Mouse (Mus musculus) embryonic facial prominence, embryonic 11.5 days (tissue): ENCODE measurements around the gene Akap9. TPM values are rescaled to one million over a fixed set of nuclear protein-coding genes. Genes with fewer than 3 reads are reported as not detected.
"Not testable (repeated sequence)": the region's sequence is repeated elsewhere in the genome, so short reads cannot be mapped to it uniquely, and the experiment has no call there.

ENCODE experiments used
- ATAC-seq: fragments of 200-750 bp; cut with Nextera tagmentation; replicated peaks from 2 replicates; pipeline ENCODE4 v1.8.0; 2017; ENCODE audit warnings: low read depth; ENCODE audit not compliant: insufficient number of reproducible peaks, low FRiP score, low TSS enrichment
- DNase-seq: peaks from one replicate; pipeline ENCODE4 v3.0.0-alpha.2; 2015; ENCODE audit warnings: low spot score
- H3K27ac ChIP-seq: fragments of 300-500 bp; sonication (generic); replicated peaks from 2 replicates; pipeline ENCODE4 v1.5.1; 2014; ENCODE audit warnings: mild to moderate bottlenecking, low read depth, low read length, control low read depth
- H3K27me3 ChIP-seq: fragments of 300-500 bp; sonication (generic); 2 replicates; pipeline ENCODE4 v1.6.1; 2014; ENCODE audit warnings: mild to moderate bottlenecking, low read length, moderate library complexity, mixed read lengths; ENCODE audit not compliant: control insufficient read depth, insufficient read depth
- H3K36me3 ChIP-seq: fragments of 300-500 bp; sonication (generic); replicated peaks from 2 replicates; pipeline ENCODE4 v1.6.1; 2014; ENCODE audit warnings: low read depth, mild to moderate bottlenecking, low read length, moderate library complexity, mixed read lengths; ENCODE audit not compliant: control insufficient read depth, insufficient read depth
- H3K4me1 ChIP-seq: fragments of 300-500 bp; sonication (generic); 2 replicates; pipeline ENCODE4 v1.6.1; 2014; ENCODE audit warnings: low read length, mixed read lengths; ENCODE audit not compliant: control insufficient read depth, insufficient read depth
- H3K4me2 ChIP-seq: fragments of 300-500 bp; sonication (generic); 2 replicates; pipeline ENCODE4 v1.6.1; 2014; ENCODE audit warnings: low read depth, mild to moderate bottlenecking, control low read depth, low read length, moderate library complexity
- H3K4me3 ChIP-seq: fragments of 300-500 bp; sonication (generic); 2 replicates; pipeline ENCODE4 v1.5.1; 2014; ENCODE audit warnings: low read depth, low read length, control low read depth
- H3K9ac ChIP-seq: fragments of 300-500 bp; sonication (generic); replicated peaks from 2 replicates; pipeline ENCODE4 v1.6.1; 2014; ENCODE audit warnings: mild to moderate bottlenecking, control low read depth, low read length
- H3K9me3 ChIP-seq: fragments of 300-500 bp; sonication (generic); replicated peaks from 2 replicates; pipeline ENCODE4 v1.6.1; 2016; ENCODE audit warnings: mild to moderate bottlenecking, low read length, inconsistent platforms, mixed read lengths; ENCODE audit not compliant: control insufficient read depth
- WGBS: fragments of 180-500 bp; shearing (Covaris S2); extraction: QIAGEN DNeasy Blood & Tissue Kit; methylation state at CpG from one replicate; pipeline ENCODE4 v1.1.7; 2014; 5-methylcytosine and 5-hydroxymethylcytosine counted together
- polyA plus RNA-seq: library from polyadenylated mRNA; unstranded; fragments of >200 nt; fragmentation: Nextera tagmentation; extraction: Ambion mirVana; gene quantifications from 2 replicates; pipeline ENCODE4 v1.2.1, GENCODE M21; 2014

Gene Akap9
- polyA plus RNA-seq, 1 experiment from 2014 or later, result 97.9 TPM

DNA sequence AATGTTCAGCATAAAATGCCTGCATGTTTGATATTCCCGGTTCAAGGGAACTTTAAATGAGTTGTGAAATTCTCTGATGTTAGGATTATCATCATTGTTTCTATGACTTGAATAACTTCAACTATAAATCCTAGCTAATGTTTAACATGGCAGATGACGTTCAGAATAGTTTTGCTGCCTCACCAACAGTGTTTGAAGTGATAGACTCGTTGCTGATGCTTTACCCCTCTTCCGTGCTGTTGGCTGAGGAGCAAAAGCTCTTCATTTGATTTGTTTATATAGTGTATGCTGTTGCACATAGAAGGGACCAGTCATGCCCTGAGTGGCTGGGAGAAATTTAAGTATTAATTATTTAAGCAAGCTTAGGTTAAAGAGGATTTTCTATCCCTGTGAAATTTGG is 96.9 kb downstream of the Akap9 start:
- 66% methylated on average over 4 of the region's 4 CpGs for WGBS
- no peak overlapping the region for H3K4me2 ChIP-seq

DNA sequence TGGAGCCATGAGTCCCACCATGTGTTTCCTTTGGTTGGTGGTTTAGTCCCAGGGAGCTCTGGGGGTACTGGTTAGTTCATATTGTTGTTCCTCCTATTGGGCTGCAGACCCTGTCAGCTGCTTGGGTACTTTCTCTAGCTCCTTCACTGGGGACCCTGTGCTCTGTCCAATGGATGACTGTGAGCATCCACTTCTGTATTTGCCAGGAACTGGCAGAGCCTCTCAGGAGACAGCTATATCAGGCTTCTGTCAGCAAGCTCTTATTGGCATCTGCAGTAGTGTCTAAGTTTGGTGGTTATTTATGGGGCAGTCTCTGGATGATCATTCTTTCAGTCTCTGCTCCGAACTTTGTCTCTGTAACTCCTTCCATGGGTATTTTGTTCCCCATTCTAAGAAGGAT is 98.5 kb downstream of the Akap9 start:
- H3K9ac ChIP-seq, ATAC-seq, H3K4me1 ChIP-seq, H3K27me3 ChIP-seq, DNase-seq, H3K9me3 ChIP-seq, H3K27ac ChIP-seq, H3K36me3 ChIP-seq, H3K4me2 ChIP-seq, H3K4me3 ChIP-seq: not testable (repeated sequence)
- 91% methylated on average over 1 of the region's 1 CpGs for WGBS

More for the DNA sequence above, 96.9 kb downstream of the Akap9 start:
- Histone ChIP-seq H3K27ac (no peak overlapping the region), H3K9ac (no peak overlapping the region), H3K36me3 (no peaks in the 10 kb centered on the region; the same call in 1 of the 2 replicates), H3K9me3 (no peaks in the 10 kb centered on the region), H3K4me3 (no peak overlapping the region), H3K27me3 (no peaks in the 10 kb centered on the region), H3K4me1 (no peaks in the 10 kb centered on the region)
- no peak for ATAC-seq
- DNase-seq, result no peak

DNA sequence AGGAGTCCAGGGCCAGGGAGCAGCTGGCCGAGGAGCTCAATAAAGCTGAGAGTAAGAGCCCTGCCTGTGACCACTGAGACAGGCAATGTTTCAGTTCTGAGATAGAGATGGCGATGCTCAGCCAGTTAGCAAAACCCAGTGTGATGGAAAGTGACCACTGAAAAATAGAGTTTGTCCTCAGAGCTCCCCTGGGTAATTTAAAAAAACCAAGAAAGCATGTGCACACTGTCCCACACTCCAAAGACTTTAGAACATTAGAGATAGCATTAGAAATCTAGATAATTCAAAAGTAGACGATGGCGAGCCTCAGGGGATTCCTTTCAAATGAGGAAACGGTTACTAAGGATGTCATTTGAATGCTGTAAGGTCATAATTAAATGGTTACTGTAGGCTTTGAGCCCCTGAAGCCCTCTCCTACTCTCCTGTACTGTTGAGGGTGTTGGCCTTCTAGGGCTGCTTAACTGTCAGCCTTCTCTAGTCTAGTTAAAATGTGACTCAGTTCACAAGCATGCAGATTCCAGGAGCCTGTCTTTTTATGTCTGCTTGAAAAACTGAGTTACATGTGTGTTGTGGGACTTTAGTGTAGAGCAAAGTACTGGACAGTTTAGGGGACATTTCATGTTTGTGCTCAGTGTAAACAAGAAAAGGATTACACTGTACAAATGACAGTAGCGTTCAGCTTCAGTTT is 100.8 kb downstream of the Akap9 start:
- Histone ChIP-seq H3K9me3 (no peaks in the 10 kb centered on the region), H3K4me3 (no peak overlapping the region), H3K4me2 (no peak overlapping the region), H3K9ac (no peak overlapping the region), H3K36me3 (no peaks in the 10 kb centered on the region; the same call in 1 of the 2 replicates), H3K27me3 (no peaks in the 10 kb centered on the region), H3K27ac (no peak overlapping the region), H3K4me1 (no peaks in the 10 kb centered on the region)
- DNase-seq (no peak), ATAC-seq (no peak)
- 84% methylated on average over 6 of the region's 6 CpGs for WGBS

- Histone ChIP-seq H3K4me2 (no peak overlapping the region), H3K27me3 (no peaks in the 10 kb centered on the region), H3K27ac (no peak overlapping the region), H3K4me1 (no peaks in the 10 kb centered on the region), H3K36me3 (no peaks in the 10 kb centered on the region; the same call in 1 of the 2 replicates), H3K9me3 (no peaks in the 10 kb centered on the region), H3K4me3 (no peak overlapping the region), H3K9ac (no peak overlapping the region)
- ATAC-seq, result no peak
- 88% methylated on average over 4 of the region's 4 CpGs for WGBS
- DNase-seq, result no peak
Measured at GRCm38 (mm10) chr5:4031846-4032245, 104.0 kb downstream of the Akap9 start.

GRCm38 (mm10) chr5:4036686-4037085 is 108.8 kb downstream of the Akap9 start:
- Histone ChIP-seq H3K9me3 (no peaks in the 10 kb centered on the region), H3K36me3 (no peaks in the 10 kb centered on the region; the same call in 1 of the 2 replicates), H3K4me3 (no peak overlapping the region), H3K27ac (no peak overlapping the region), H3K4me1 (no peaks in the 10 kb centered on the region), H3K9ac (no peak overlapping the region), H3K4me2 (no peak overlapping the region), H3K27me3 (no peaks in the 10 kb centered on the region)
- DNase-seq (no peak), ATAC-seq (no peak)
- WGBS, result 92% methylated on average over 9 of the region's 9 CpGs

- Histone ChIP-seq H3K27ac (no peak overlapping the region), H3K4me2 (no peak overlapping the region), H3K9me3 (no peaks in the 10 kb centered on the region), H3K9ac (no peak overlapping the region), H3K4me3 (no peak overlapping the region), H3K36me3 (no peaks in the 10 kb centered on the region; the same call in 1 of the 2 replicates), H3K4me1 (no peaks in the 10 kb centered on the region), H3K27me3 (no peaks in the 10 kb centered on the region)
- WGBS, result 84% methylated on average over 8 of the region's 8 CpGs
- DNase-seq (no peak), ATAC-seq (no peak)
Measured at GRCm38 (mm10) chr5:4039351-4039750, 111.5 kb downstream of the Akap9 start.

GRCm38 (mm10) chr5:4040372-4040771 is 112.5 kb downstream of the Akap9 start:
- no peaks in the 10 kb centered on the region for H3K9me3 ChIP-seq
- H3K27ac ChIP-seq, result no peak overlapping the region
- no peaks in the 10 kb centered on the region; the same call in 1 of the 2 replicates for H3K36me3 ChIP-seq
- H3K9ac ChIP-seq, result no peak overlapping the region
- H3K4me2 ChIP-seq, result no peak overlapping the region
- WGBS, result 86% methylated on average over 6 of the region's 6 CpGs
- H3K4me3 ChIP-seq, result no peak overlapping the region
- H3K27me3 ChIP-seq, result no peaks in the 10 kb centered on the region
- no peak for ATAC-seq
- DNase-seq, result no peak
- no peaks in the 10 kb centered on the region for H3K4me1 ChIP-seq

- Histone ChIP-seq H3K36me3 (no peaks in the 10 kb centered on the region), H3K4me1 (no peaks in the 10 kb centered on the region), H3K4me3 (no peak overlapping the region), H3K27me3 (no peaks in the 10 kb centered on the region), H3K9ac (no peak overlapping the region), H3K9me3 (no peaks in the 10 kb centered on the region), H3K27ac (no peak overlapping the region), H3K4me2 (no peak overlapping the region)
- ATAC-seq (no peak), DNase-seq (no peak)
- WGBS, result 80% methylated on average over 2 of the region's 2 CpGs
Measured at GRCm38 (mm10) chr5:4040922-4041321, 113.1 kb downstream of the Akap9 start.
